Mouse (Mus musculus) liver, postnatal 0 days (tissue): ENCODE measurements around the gene Lsmem1. TPM values are rescaled to one million over a fixed set of nuclear protein-coding genes. Genes with fewer than 3 reads are reported as not detected.

Experiments used
- ATAC-seq: fragments of 200-750 bp; cut with Nextera tagmentation; 2 replicates; pipeline ENCODE4 v1.8.0; 2017; ENCODE audit warnings: mild to moderate bottlenecking, moderate library complexity
- DNase-seq: peaks from one replicate; pipeline ENCODE4 v3.0.0-alpha.2; 2016
- H3K27ac ChIP-seq: fragments of 300-500 bp; sonication (generic); 2 replicates; pipeline ENCODE4 v1.5.1; 2014; ENCODE audit warnings: antibody characterized with exemption, moderate library complexity, mild to moderate bottlenecking, low read depth
- H3K27me3 ChIP-seq: fragments of 300-500 bp; sonication (generic); 2 replicates; pipeline ENCODE4 v1.6.1; 2014; ENCODE audit warnings: low read length, control low read depth, mixed read lengths; ENCODE audit not compliant: insufficient read depth
- H3K36me3 ChIP-seq: fragments of 300-500 bp; sonication (generic); replicated peaks from 2 replicates; pipeline ENCODE4 v1.6.1; 2014; ENCODE audit warnings: mild to moderate bottlenecking, control low read depth, low read length, moderate library complexity, mixed read lengths; ENCODE audit not compliant: insufficient read depth
- H3K4me1 ChIP-seq: fragments of 300-500 bp; sonication (generic); 2 replicates; pipeline ENCODE4 v1.6.1; 2014; ENCODE audit warnings: antibody characterized with exemption, mild to moderate bottlenecking, control low read depth; ENCODE audit not compliant: insufficient read depth
- H3K4me2 ChIP-seq: fragments of 300-500 bp; sonication (generic); 2 replicates; pipeline ENCODE4 v1.6.1; 2014; ENCODE audit warnings: low read depth, mild to moderate bottlenecking, low read length, moderate library complexity, mixed read lengths
- H3K4me3 ChIP-seq: fragments of 300-500 bp; sonication (generic); 2 replicates; pipeline ENCODE4 v1.5.1; 2014; ENCODE audit warnings: low read depth, low read length
- H3K9ac ChIP-seq: fragments of 300-500 bp; sonication (generic); replicated peaks from 2 replicates; pipeline ENCODE4 v1.6.1; 2014; ENCODE audit warnings: mild to moderate bottlenecking, moderate library complexity
- H3K9me3 ChIP-seq: fragments of 300-500 bp; sonication (generic); 2 replicates; pipeline ENCODE4 v1.6.1; 2016; ENCODE audit warnings: mild to moderate bottlenecking, control low read depth, low read length, mixed read lengths
- CTCF ChIP-seq: sonication (generic); IDR thresholded peaks from 2 replicates; pipeline ENCODE4 v1.5.1; 2016; ENCODE audit warnings: antibody characterized with exemption, low read depth
- EP300 ChIP-seq: IDR thresholded peaks from 2 replicates; pipeline ENCODE4 v1.6.1; 2016; ENCODE audit warnings: antibody characterized with exemption, low read depth, mild to moderate bottlenecking
- WGBS: fragments of 180-500 bp; shearing (Covaris S2); extraction: QIAGEN DNeasy Blood & Tissue Kit; methylation state at CpG from one replicate; pipeline ENCODE4 v1.1.7; 2014; ENCODE audit not compliant: insufficient replicate concordance; 5-methylcytosine and 5-hydroxymethylcytosine counted together
- microRNA counts: library from miRNA; unstranded; fragments of <30 nt; microRNA quantifications from one replicate; lab custom pipeline; 2015
- microRNA-seq: library from miRNA; unstranded; fragments of <30 nt; microRNA quantifications from one replicate; pipeline ENCODE4, GENCODE M21; 2016
- polyA plus RNA-seq: library from polyadenylated mRNA; unstranded; fragments of >200 nt; fragmentation: Nextera tagmentation; extraction: Ambion mirVana; gene quantifications from 2 replicates; pipeline ENCODE4 v1.2.1, GENCODE M21; 2015

The Lsmem1 gene
- polyA plus RNA-seq, 1 experiment from 2014 or later = not detected

DNA sequence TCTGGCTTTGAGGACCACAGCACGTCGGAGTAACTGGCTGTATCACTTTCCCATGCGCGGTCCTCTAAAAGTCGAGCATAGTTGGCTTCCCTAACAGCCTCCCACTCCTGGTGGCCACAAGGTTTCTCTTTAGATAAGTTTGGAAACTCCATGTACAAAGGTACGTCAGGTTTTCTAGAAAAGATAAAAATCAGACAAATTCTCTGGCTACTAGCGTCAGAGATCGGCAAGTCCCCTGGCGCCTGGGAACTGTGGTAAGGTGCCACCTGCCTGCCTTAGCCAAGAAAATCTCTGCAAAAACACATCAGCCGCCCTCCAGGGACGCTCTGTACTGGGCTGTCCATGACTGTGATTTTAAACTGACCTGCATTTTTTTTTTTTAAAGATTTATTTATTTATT, 64.8 kb downstream of the Lsmem1 start:
- Histone ChIP-seq H3K4me1 (peaks cover 5% of the 10 kb centered on the region; the same call in 1 of the 2 replicates), H3K9me3 (no peaks in the 10 kb centered on the region), H3K27me3 (peaks cover 23% of the 10 kb centered on the region), H3K4me3 (no peak overlapping the region), H3K9ac (no peak overlapping the region), H3K27ac (no peak overlapping the region), H3K4me2 (peak overlapping the region; percentile 64), H3K36me3 (no peaks in the 10 kb centered on the region)
- DNase-seq (no peak), ATAC-seq (no peak)
- TF ChIP-seq EP300 = no peak
- no peak for TF ChIP-seq CTCF
- WGBS = 45% methylated on average over 11 of the region's 11 CpGs

DNA sequence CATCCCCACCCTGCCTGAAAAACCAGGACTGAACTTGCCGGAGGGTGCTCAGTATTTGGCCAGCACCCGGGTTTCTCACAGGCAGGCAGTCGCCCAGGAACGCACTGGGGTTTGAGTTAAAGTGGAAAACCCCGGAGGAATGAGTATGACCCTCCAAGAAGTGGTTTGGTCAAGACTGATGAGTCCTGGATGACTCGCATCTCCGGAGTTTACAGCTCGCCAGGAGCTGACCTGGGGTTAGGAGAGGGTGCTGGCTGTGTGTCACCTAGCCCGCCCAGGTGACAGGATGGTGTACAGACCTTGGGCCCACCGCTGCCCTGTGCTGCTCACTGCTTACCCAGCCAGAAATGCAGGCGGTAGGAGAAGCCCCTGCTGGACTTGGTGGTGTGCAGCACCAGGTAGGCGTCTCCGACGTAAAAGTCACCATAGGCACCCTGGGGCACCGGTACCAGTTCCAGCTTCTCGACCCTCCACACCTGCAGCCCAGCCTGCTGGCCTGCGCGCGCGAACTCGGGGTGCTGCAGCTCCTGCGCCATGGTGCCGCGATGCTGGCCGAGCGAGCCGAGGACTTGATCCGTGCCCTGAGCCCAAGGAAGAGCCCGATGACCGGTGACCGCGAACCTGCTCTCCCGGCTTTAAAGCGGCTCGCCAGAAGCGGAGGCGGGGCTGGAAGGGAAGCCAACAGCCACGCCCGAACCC, 65.6 kb downstream of the Lsmem1 start, which contains the start of gene Scin:
Gene Scin, minus strand, starts transcription at position 656 of the 699 bp plus-strand sequence.
- Histone ChIP-seq H3K36me3 (no peaks in the 10 kb centered on the region), H3K27me3 (peaks cover 23% of the 10 kb centered on the region), H3K9me3 (no peaks in the 10 kb centered on the region), H3K4me1 (peaks cover 5% of the 10 kb centered on the region; the same call in 1 of the 2 replicates), H3K27ac (no peak within 1 kb of the TSS), H3K9ac (no peak within 1 kb of the TSS), H3K4me3 (peak within 1 kb of the TSS; percentile 30), H3K4me2 (peak within 1 kb of the TSS; percentile 64)
- peak; percentile 14 for DNase-seq
- WGBS = 1% methylated on average over 39 of the region's 39 CpGs
- ATAC-seq = no peak
- TF ChIP-seq EP300 = no peak
- no peak for TF ChIP-seq CTCF

DNA sequence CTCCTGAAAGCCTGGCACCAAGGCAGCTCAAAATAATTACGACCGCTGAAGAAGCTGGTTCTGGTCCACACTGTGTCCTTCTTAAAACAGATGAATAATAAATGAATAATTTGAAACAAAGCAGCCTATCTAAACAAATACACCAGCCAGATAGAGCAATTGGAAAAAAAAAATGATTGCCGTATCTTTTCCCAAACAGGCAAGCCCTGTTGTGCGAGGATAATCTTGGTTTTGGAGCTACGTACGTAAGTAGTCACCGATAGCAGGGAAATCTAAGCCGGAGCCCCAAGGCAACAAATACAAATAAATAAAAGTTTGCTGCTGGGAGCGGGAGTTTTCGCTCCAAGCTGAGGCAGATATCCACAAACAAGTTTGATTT, 66.1 kb downstream of the Lsmem1 start:
- H3K4me1 ChIP-seq = peaks cover 5% of the 10 kb centered on the region; the same call in 1 of the 2 replicates
- H3K4me2 ChIP-seq = peak overlapping the region; percentile 64; the same call in 1 of the 2 replicates
- no peak for ATAC-seq
- TF ChIP-seq CTCF (no peak), EP300 (no peak)
- H3K36me3 ChIP-seq = no peaks in the 10 kb centered on the region
- 22% methylated on average over 10 of the region's 10 CpGs for WGBS
- no peak overlapping the region for H3K27ac ChIP-seq
- DNase-seq = no peak
- H3K9ac ChIP-seq = no peak overlapping the region
- no peak overlapping the region for H3K4me3 ChIP-seq
- no peaks in the 10 kb centered on the region for H3K9me3 ChIP-seq
- peaks cover 23% of the 10 kb centered on the region for H3K27me3 ChIP-seq

MicroRNAs within 50 kb of the gene (microRNA counts, 519-probe panel; counts per million panel counts)
- not detected for microRNA mmu-miR-1938 (lab: Ali Mortazavi, UCI)

Small RNAs within 50 kb of the gene (microRNA-seq; reads per million reads assigned to microRNA genes)
- gene Mir1938 = not detected

Other genes starting within 250 kb of the Lsmem1 start
- 59.9 and 64.7 TPM in 2 replicates for gene Arl4a, start 161.5 kb downstream of the Lsmem1 start, polyA plus RNA-seq
- 0.07 TPM in 1 of 2 replicates, not detected in the other for gene Scin, start 65.3 kb downstream of the Lsmem1 start, polyA plus RNA-seq
- gene Ifrd1, start 49.0 kb upstream of the Lsmem1 start, polyA plus RNA-seq = 47.1 and 50.4 TPM in 2 replicates
- 7.9 and 8.3 TPM in 2 replicates for gene Zfp277, start 246.4 kb upstream of the Lsmem1 start, polyA plus RNA-seq
- 1.3 and 1.4 TPM in 2 replicates for gene Dock4, start 246.5 kb upstream of the Lsmem1 start, polyA plus RNA-seq